Mouse (Mus musculus): ENCODE data around the gene Zfp473. TPM values are rescaled to one million over a fixed set of nuclear protein-coding genes. Genes with fewer than 3 reads are reported as not detected.
"Not testable (repeated sequence)": the region's sequence is repeated elsewhere in the genome, so short reads cannot be mapped to it uniquely, and the experiment has no call there.

Gene Zfp473
- total RNA-seq, 2 experiments from 2014 or later = 0.21 TPM; not detected in 1

DNA sequence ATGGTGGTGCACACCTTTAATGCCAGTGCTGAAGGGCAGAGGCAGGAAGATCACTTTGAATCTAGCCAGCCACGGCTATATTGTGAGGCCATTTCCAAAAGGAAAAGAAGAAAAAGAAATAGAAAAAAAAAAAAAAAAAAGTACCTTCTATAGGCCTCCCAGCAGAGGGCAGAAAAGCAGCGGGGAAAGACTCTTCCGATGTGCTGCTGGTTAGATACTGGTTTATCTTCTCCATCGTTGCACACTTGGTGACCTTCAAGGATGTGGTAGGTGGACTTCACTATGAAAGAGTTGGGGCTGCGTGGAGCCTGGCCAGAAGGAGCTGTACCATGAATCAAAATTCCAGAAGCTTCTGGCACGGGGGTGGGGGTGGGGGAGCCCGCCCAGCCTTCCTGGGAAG lies 26.5 kb downstream of the Zfp473 start:
- no peak for DNase-seq (ENCODE audit: low spot score)
- intact Hi-C loops (cut with DNase I) = loop anchor here (2.0 to 5.0 kb wide), 2 partner anchors 100 to 233 kb away; no protein-coding TSS in a partner anchor

DNA sequence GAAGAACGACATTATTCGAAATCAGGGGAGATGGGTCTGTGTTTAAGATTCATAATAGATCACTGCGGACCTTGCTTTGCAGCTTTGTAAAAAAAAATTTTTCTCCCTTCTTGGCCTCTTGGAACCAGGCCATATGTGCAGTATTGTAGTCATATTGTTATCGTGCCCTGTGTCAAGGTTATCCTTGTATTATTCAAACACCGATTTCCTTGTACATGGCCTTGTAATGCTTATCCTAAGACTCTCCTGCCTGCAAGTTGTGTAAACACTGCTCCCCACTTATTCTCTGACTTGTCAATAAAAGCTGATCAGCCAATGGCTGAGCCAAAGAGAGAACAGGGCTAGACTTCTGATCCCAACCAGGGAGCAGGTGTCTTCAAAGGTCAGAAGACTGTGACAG lies 28.8 kb downstream of the Zfp473 start:
- intact Hi-C loops (cut with DNase I) = loop anchor here (5.0 kb wide), 1 partner anchor 235 kb away; no protein-coding TSS in a partner anchor
- DNase-seq (ENCODE audit: low spot score) = no peak

DNA sequence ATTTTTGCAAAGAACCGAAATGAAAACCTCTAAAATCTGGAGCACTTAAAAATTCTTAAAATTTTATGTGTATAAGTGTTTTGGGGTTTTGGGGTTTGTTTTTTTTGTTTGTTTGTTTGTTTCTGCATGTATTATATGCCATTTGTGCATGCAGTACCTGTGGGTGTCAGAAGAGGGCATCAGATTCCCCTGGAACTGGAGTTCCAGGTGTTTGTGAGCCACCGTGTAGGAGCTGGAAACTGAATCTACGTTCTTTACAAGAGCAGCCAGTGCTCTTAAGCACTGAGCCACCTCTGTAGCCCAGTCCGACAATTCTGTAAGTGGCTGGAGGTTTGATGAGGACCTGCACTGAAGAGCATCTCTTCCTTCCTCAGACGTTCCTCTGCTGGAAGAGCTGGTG lies 41.0 kb downstream of the Zfp473 start:
- intact Hi-C loops (cut with DNase I) = no loop called here

DNA sequence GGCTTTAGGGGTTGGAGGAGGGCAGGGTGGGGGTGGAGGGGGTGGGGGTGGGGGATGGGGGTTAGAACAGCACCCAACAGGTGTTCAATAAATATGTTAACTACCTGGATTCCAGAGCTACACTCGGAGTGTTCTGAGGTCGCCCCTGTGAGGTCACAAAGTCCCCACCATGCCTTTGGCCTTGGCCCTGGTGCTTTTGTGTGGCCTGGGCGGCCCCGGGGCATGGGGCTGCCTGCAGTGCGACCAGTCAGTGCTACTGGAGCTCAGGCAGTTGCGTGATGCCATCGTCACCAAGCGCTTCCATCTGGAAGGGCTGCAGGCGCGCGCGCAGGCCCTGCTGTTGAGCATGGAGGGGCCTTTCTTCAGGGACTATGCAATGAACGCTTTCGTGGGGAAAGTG lies 42.3 kb downstream of the Zfp473 start, which contains the start of gene Izumo2:
Gene Izumo2, plus strand, starts transcription at position 169 of the 400 bp plus-strand sequence.
- intact Hi-C loops (cut with DNase I) = no loop called here

More for the DNA sequence above, 41.0 kb downstream of the Zfp473 start:
- no peak for DNase-seq (ENCODE audit: low spot score)

DNA sequence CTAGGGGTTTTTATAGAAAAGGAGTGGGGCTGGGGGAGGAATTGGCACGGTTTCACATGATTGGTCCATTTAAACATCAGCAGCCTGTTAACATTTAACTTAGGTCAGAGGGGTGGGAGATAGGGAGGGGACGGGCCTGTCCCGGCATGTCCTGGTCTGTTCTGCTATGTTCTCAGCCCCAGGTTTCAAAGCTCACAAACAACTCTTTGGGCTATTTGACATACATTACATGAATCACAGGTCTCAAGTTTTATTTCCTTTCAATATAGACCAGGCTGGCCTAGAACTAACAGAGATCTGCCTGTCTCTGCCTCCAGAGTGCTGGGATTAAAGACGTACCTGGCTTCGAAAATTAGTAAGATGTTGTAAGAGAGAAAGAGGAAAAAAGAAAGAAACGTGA lies 42.8 kb downstream of the Zfp473 start:
- DNase-seq (ENCODE audit: low spot score); intact Hi-C loops (cut with DNase I): not testable (repeated sequence)

More for the DNA sequence above, 42.3 kb downstream of the Zfp473 start, which contains the start of gene Izumo2:
- DNase-seq (ENCODE audit: low spot score) = no peak

DNA sequence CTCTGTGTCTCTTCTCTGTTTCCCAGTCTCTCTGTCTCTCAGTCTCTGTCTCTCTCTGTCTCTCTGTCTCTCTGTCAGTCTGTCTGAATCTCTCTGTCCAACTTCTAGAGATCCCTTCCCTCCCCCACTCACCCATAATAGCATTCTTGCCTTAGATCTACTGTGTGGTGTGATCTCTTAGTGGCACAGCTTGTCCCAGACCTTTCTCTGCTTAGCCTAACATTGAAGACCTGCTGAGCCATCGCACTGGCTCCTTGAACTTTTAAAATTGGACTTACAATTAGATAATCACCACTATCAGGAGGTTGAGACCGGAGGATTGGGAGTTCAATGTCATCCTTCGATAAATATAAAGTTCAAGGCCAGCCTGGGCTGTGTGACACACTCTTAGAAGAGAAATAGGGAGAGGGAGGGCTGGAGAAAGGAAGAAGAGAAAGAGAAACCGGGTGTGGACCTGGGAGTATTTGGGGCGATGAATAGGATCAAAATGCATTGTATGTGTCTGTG lies 43.6 kb downstream of the Zfp473 start:
- intact Hi-C loops (cut with DNase I) = no loop called here
- DNase-seq (ENCODE audit: low spot score) = no peak

DNA sequence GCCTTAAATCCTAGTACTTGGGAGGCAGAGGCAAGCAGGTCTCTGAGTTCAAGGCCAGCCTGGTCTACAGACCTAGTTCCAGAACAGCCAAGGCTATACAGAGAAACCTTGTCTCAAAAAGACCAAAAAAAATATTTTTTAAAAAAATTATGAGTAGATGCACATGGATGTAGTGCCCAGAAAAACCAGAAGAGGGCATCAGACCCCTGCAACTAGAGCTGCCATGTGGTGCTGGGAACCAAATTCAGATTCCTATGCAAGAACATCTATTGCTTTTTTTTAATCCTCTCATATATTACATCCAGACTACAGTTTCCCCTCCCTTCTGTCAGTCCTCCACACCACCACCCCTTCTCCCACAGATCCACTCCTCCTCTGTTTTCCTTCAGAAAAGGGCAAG lies 44.5 kb downstream of the Zfp473 start:
- intact Hi-C loops (cut with DNase I) = no loop called here
- DNase-seq (ENCODE audit: low spot score) = no peak

DNA sequence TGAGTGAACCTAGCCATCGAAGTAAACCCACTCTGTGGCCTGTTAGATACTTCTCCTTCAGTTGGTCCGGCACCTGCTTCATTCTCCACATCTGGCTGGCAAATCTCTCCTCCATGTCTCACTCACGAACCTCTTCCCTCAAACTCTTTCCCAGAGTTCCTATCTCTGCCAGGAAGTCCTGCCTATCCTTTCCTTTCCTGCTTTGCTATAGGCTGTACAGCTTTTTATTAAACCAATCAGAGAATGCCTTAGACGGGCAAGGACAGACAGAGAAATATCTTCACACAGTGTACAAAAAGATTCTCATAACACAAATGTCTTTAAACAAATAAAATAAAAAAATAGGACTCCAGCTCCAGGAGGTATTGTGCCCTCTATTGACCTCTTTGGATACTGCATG lies 45.8 kb downstream of the Zfp473 start:
- intact Hi-C loops (cut with DNase I) = no loop called here
- DNase-seq (ENCODE audit: low spot score) = no peak

DNA sequence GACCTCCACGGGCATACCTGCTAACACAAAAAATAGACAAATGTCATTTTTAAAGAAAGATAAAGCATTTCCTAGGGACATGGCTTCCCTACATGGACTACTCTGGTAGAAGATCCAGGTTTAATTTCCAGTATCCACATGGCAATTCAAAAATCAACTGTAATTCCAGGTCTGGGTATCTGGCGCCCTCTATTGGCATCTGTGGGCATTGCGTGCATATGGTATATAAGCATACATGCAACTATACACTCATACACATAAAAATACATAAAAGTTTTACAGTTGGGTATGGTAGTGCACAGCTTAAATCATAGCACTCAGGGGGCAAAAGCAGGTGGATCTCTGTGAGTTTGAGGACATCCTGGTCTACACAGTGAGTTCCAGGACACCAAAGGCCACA lies 46.5 kb downstream of the Zfp473 start:
- intact Hi-C loops (cut with DNase I) = loop anchor here (5.0 kb wide), 2 partner anchors 37 to 52 kb away; no protein-coding TSS in a partner anchor
- DNase-seq (ENCODE audit: low spot score) = no peak

DNA sequence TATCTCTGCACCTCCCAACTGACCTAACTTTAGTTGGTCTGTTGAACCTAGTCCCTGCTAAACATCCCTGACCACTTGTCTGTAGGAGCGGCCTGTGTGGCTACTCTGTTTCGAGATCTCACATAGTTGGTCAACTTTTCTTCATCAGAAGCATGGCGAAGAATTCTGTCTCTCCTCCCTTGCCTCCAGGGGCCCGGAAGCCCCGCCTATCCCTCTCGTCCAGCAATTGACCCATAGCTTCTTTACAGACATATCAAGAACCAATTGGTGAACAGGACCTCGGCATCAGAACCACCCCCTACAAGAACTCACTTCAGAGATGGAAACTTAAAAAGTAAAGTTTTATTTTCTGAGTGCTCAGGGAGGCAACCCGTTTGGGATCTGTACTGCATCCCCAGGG lies 47.9 kb downstream of the Zfp473 start:
- DNase-seq (ENCODE audit: low spot score) = no peak
- intact Hi-C loops (cut with DNase I) = loop anchor here (5.0 kb wide), 2 partner anchors 36 to 51 kb away; no protein-coding TSS in a partner anchor

DNA sequence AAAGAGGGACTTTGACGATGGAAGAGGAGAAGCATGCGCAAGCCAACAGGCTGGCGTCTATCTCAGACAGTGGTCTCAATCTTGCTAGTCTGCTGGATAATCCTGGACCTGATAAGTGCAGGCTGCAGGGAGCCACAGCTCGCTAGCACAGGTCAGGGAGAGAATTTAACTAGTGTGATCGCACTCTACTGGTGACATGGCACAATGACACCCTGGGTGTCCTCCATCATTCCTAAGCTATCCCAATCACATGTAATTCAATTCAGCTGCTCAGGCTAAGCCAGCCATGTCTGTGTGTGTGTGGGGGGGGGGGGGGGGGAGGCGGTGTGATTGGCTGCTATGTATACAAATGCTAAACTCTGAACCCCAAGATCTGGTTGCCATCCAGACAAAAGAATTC lies 48.9 kb downstream of the Zfp473 start:
- DNase-seq (ENCODE audit: low spot score) = no peak
- intact Hi-C loops (cut with DNase I) = loop anchor here (5.0 kb wide), 2 partner anchors 35 to 50 kb away; no protein-coding TSS in a partner anchor

DNA sequence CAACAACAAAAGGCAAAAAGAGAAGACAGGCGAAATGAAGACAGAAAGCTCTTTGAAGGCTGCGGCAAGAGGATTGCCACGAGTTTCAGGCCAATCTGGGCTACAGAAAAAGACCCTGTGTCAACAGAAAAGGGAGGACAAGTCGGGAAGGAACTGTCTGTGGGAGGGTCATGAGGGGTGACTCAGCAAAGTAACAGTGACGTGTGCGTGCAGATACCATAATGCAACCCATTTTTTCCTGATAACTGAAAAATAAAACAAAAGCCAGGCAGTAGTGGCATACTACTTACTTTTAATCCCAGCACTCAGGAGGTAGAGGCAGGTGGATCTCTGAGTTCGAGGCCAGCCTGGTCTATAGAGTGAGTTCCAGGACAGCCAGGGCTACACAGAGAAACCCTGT lies 52.9 kb downstream of the Zfp473 start:
- no peak for DNase-seq (ENCODE audit: low spot score)
- intact Hi-C loops (cut with DNase I) = no loop called here

DNA sequence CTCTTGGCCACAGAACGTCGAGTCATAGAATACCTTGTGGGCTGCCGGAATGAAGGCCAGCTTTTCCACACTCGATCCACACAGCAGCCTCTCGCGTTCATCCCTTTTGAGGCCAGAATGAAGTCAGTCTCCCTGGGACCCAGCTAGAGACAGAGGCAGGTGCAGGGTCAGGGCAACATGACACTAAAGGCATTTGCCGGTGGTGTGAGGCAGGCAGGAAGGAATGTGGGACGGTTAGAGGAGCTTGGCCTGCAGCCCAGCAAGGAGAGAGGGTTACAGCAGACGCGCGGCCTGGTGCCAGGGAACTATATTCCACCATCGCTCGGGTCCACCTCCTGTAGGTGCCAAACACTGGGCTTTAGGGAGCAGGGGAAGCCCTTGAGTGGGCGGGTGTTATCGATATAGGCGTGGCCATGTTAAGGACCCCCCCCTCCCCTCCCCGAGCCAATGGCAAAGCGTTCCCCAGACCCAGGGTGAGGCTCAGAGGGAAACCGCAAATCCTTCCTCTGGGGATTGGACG lies 53.6 kb downstream of the Zfp473 start:
- intact Hi-C loops (cut with DNase I) = no loop called here

DNA sequence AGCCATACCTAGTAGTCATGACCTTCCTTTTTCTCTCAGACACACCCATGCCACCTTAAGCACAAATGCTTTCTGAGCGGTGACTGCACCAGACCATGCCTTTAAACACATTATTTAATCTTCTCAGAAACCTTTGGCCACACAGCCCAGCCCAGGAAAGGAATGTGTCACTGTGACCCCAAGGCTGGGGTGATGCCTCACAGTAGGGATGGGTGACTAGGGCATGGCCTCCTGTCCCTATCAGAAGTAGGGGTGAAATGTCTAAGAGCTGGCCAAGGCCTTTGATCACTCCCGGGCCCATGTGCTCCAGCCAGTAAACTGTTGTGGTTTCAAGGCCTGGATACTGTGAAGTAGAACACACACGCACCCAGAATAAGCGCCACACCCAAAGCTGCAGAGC lies 55.6 kb downstream of the Zfp473 start:
- DNase-seq (ENCODE audit: low spot score) = no peak
- intact Hi-C loops (cut with DNase I) = no loop called here

More for the DNA sequence above, 53.6 kb downstream of the Zfp473 start:
- peak; percentile 19 for DNase-seq (ENCODE audit: low spot score)

DNA sequence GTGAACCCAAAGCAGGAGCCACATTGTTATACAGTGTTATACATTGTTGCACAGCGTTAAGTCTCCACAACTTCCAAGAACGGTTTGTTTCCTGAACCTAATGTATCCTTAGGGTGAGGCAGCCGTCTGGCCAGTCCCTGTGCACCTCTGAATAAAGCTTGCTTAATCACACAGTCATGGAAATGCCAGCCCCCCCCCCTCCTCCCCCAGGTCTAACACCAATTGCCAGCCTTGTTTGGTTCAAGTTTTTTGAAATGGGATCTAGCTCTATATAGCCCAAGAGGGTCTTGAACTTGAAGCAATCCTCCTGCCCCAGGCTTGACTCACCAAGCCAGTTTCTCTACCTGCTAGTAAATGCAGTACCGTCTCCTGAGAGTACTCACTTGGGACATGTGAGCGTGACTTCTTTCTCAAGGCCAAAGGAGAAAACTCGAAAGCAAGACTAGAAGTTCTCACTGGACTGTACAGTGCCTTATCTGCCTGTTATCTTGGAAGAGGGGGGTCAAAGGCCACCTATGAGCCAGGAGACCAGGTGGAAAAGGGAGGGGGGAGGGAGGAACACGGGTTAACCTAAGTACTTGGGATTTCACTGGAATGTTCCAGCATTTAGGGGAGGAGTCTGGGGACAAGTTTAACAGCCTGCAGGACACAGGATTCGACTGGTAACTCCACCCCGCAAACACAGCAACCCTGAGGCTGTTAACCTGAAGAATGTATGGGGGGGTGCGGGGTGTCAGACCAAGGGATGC lies 57.2 kb downstream of the Zfp473 start:
- DNase-seq (ENCODE audit: low spot score) = no peak
- intact Hi-C loops (cut with DNase I) = no loop called here

DNA sequence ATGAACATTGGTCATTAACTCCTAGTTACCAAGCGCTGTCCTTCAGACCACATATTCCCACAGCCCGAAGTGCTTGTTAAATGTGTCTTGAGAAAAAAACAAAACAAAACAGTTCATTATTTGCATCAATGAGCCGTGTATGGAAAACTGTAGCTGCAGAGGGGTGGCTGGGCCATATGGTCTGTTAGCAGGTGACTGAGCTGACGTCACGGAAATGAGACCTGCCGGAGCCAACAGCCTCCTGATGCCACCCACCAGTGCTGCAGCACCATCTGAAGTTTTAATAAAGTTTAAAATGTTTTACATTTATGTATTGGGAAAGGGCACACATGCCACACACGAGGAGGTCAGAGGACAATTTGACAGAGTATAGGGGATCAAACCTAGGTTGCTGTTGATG lies 61.5 kb downstream of the Zfp473 start:
- DNase-seq (ENCODE audit: low spot score) = no peak
- intact Hi-C loops (cut with DNase I) = no loop called here

DNA sequence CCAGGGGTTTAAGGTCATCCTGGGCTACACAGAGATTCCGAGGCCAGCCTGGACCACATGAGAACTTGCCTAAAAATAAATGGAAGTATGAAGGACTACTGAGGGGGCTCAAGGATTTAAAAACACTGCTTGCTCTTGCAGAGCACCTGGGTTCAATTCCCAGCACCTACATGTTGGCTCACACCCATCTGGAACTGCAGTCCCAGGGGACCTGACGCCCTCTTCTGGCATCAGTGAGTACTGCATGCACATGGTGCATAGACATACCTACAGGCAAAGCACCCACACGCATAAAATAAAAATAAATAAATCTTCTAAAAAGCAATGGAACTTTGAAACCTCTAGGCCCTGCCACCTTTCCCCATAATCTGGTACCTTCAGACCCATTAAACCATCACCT lies 62.0 kb downstream of the Zfp473 start:
- intact Hi-C loops (cut with DNase I) = no loop called here
- DNase-seq (ENCODE audit: low spot score) = no peak

DNA sequence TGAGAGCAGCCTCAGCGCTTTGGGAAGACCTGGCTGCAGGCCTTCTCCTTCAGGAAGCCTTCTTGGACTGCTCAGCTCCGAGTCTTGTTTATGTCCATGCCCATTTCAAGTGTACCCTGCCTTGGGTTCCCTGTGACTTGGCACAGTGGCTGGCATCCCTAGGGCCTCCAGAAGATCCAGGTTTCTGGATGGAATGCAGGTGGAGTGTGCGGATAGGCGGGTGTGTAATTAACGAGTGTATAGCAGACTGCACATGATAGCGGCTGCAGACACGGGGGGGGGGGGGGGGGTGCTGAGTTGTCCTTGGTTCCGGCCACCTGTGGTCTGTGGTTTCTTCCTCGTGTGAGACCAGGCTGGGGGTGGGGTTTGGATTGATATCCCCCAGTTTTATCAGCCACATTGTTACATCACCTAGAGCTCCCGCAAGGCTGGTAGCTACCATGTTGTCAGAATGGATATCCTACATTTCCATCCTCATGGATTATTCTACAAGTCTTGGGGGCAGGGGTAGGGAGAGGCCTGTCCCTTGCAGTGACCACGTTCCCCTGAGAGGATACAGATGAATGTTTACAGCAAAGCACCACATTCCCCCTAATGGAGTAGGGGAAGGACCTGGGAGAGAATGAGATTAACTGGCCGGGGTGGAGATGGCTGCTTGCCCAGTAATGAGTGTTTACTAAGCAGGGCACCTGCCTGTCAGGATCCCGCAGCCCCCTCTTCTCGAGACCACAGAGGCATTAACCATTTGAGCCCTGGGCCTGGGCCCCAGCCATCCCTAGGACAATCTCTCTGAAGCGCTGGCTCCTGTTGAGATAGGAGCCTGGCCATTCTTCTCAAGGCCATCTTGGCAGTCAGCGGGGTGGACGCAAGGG lies 65.1 kb downstream of the Zfp473 start:
- intact Hi-C loops (cut with DNase I) = no loop called here
- no peak for DNase-seq (ENCODE audit: low spot score)

DNA sequence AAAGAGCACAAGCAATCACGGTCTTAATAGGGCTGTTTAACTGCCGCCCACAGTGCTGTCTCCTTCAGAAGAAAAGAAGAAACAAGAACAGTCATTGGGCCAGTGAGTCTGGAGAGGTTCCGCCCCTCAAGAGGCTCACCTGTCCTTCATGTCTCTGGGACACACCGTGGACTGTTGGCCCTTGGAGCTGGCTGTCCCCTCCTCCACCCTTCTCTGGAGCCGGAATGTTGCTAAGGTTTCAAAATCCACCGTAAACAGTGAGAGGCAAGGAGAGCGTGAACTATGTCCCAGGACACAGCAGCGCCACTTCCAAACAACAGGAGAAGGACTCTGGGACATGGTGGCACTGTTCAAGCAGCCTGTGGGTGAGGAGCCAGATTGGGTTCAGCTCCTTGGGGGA lies 67.2 kb downstream of the Zfp473 start:
- intact Hi-C loops (cut with DNase I) = no loop called here
- peak; percentile 26 for DNase-seq (ENCODE audit: low spot score)

Measured in heart, postnatal 25 days (tissue).